Mouse (Mus musculus) adrenal gland, postnatal 4 days (tissue): ENCODE measurements around the gene Hnrnph2. TPM values are rescaled to one million over a fixed set of nuclear protein-coding genes. Genes with fewer than 3 reads are reported as not detected.

Experiments used
- DNase-seq, 2 experiments: peaks; one replicate each; pipeline ENCODE4 v3.0.0; 2021 to 2022; ENCODE audit warnings: low spot score in 2 of 2, mixed read lengths in 2 of 2
- long read RNA-seq, 2 experiments: library from polyadenylated mRNA; stranded (forward); transcript quantifications; one replicate each; pipeline ENCODE4 v2.0.0; 2021
- total RNA-seq, 2 experiments: library from RNA; stranded (reverse); gene quantifications; 2 replicates each; pipeline ENCODE4 v1.2.3; 2021

Gene Hnrnph2
- 100 to 1,000 TPM in 1 of 2 experiments, 10 to 100 TPM in 1; 95.1 to 102 TPM for total RNA-seq
- long read RNA-seq, experiment 1, transcript Hnrnph2-203 (3 exons, 2,426 nt) = major isoform, 42 of 70 reads
- long read RNA-seq, experiment 1, transcript Hnrnph2-202 (4 exons, 2,364 nt) = minor isoform, 21 of 70 reads
- long read RNA-seq, experiment 1, partial matches to known transcripts = 4 of 70 reads
- long read RNA-seq, experiment 1, other reads (novel, unspliced or antisense) = 2 of 70 reads
- long read RNA-seq, experiment 2, transcript Hnrnph2-202 (4 exons, 2,364 nt) = minor isoform, 49 of 145 reads
- long read RNA-seq, experiment 2, transcript Hnrnph2-203 (3 exons, 2,426 nt) = major isoform, 88 of 145 reads
- long read RNA-seq, experiment 2, partial matches to known transcripts = 0 of 145 reads
- long read RNA-seq, experiment 2, other reads (novel, unspliced or antisense) = 8 of 145 reads

DNA sequence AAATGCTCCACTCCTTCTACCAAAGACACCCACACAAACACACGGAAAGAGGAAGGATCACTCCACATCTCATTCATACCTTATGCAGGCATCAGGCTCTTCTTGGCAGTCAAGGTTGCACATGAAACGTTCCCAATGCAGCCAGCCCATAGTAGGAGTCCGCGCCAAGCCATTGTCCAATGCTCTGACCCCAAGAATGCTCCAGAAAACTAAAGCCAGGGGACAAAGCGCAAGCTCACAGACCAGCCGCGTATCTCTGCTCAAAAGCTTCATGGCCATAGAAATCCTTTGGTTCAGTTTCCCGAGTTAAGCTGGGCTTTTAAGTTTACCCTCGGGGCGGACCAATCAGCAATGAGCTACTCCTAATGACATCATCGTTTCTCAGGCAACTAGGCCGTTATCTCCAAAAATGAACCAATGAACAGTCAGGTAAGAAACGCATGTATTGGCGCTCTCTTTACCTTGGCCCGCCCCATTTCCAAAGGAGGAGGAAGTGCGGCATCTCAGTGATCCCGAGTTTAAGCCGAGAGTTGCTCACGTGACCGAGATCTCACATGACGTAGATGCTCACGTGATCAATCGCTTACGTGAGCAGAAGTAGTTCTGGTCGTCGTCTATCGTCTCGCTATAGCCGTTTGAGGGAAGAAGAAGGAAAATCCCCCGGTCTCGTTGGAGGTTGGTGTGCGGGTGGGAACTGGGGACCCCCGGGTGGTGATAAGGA, at the start of gene Hnrnph2, which contains the start of gene Gla:
Gene Hnrnph2 (plus strand): TSS at position 521 of the 721 bp plus-strand sequence.
Gene Gla (minus strand): TSS at position 467 of the 721 bp plus-strand sequence.
- peak; percentile 39 to 65 for DNase-seq

DNA sequence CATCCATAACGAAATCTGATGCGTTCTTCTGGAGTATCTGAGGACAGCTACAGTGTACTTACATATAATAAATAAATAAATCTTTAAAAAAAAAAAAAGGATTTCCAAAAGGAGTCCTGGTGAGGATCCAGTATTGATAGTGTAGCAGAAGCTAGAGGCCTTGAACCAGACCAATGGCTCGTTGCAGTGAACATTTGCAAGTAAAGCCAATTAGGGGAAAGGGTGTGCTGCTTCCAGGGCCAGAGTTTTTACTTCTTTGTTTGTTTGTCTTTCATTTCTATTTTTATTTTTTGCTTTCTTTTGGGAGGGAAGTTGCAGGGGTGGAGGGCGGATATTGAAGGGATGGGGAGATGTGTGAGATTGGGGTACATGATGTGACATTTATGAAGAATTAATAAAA, 47.7 kb upstream of the Hnrnph2 start:
- DNase-seq = no peak

DNA sequence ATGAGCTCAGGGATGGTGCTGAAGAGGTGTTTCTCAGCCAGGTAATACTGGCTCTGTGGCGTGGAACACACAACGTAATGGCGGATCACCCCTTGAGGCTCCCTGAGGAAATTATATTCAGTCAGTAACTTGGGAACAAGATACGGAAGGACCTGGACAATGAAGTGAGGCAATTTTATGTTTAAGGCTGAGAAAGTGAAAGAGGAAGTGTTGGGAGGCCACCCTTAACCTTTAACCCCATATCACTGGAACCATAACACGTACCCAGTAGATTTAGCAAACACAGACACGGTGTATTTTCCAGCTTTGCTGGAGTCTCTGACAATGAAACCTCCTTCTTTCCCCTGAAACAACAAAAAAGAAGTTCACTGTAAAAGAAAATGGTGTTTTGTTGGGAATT, 46.6 kb upstream of the Hnrnph2 start:
- DNase-seq = no peak

DNA sequence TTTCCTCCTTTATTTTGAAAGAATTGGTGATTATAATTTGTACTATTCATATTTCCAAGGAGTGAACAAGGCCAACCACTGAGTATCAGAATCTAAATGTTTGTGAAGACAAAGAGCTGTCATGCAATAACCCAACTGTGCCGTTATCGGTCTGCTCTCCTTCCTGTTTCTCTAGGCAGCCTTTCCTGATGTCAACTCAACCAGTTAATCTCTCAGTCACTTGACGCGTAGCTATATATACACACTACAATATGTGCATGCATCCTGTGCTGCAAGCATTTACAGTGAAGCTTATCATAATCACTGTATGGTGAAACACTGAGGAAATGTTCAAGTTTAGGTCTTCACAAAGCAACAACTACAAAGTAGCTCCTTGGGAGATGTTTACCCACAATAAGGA, 36.7 kb upstream of the Hnrnph2 start:
- no peak for DNase-seq

DNA sequence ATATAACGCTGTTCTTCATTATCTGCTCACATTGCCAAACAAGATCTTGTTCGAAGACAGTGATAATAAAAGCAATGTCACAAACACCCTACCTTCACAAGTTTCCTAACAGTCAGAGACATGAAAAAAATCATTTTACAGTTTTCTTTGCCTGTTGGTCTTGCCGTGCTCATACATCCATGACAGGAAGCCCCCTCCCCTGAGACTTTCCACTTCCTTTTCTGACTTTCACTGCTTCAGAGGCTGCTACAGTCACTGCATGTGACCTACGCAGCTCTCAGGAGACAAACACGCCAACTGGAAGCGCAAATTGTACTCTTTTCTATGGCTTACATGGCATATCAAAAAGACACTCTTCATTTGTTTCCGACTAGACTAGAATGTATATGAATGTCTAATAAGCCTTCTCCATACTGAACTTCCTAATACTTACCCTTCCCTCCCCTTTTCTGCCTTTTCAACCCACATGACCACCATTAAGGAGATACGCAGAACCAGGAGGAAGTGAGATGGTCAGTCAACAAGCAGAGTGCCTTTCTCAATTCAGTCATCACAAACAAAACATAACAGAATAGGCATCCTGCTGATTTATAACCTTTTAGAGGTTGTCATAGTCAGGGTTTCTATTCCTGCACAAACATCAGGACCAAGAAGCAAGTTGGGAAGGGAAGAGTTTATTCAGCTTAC, 34.3 kb upstream of the Hnrnph2 start:
- DNase-seq = no peak

DNA sequence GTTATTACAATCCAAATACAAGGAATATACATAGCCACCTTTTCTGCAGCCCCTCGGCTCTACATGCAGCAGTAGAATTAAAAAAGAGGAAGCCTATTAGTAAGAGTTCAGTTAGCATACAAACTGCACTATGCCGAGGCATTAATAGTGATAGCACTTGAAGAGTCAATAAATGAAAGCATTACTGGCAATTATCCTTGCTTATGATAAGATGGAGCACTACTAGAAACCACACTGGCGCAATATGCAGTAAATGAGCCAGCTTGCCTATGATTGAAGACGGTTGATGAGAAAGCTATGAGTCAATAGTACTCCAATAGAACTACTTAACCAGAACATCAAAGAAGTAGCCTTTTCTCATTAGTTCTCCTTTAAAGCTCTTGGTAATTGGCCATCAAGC, 23.1 kb upstream of the Hnrnph2 start:
- DNase-seq = no peak

DNA sequence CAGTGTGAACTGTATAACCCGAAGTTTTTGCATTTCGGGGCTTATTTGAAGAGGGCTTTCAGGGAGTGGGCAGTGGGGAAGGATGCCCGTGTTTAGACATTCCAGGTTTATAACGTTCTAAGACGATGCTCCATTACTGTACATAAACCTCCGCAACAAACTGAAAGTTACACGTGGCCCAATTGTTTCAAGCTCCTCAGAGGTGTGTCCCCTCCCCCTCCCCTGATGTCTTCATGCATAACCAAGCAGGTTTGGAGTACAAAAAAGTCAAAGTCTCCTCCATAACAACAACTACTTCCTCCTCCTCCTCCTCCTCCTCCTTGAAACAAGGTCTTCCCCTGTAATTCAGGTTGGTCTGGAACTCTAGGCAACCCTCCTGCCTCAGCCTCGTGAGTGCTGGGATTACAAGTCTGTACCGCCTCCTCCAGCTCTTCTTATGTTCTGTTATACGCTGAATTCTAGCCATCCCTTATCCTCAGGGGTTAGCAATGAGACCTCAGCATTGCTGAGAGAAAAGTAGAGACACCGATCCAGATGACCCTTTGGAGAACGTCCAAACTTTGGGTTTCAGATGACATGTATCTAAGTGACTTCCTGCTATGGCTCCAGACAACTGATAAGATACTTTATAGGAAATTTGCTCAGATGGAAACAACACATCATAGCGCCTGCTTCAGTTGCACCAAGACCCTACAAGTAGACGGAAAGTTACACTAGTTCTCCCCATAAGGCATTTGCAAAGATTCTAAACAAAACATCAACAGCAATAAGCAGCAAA, 20.3 kb upstream of the Hnrnph2 start:
- DNase-seq = no peak

DNA sequence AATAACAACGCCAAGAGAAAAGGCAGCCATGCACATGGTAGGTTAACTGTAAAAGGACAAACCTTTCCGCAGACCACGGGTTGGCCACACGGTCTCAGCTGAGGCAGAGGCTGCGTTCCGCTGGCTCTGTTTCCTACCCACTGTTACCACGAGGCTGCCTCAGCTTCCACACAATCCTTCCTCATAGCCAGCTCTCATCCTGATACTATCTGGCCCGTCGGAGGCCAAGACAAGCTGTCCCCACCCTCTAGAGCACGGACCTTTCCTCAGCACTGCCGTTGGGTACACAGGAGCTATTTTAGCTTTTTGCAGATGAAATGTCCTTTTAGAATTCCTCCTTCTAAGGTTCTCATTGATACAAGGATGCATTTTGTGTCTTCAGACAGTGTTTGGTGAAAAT, 18.7 kb upstream of the Hnrnph2 start:
- DNase-seq = no peak

DNA sequence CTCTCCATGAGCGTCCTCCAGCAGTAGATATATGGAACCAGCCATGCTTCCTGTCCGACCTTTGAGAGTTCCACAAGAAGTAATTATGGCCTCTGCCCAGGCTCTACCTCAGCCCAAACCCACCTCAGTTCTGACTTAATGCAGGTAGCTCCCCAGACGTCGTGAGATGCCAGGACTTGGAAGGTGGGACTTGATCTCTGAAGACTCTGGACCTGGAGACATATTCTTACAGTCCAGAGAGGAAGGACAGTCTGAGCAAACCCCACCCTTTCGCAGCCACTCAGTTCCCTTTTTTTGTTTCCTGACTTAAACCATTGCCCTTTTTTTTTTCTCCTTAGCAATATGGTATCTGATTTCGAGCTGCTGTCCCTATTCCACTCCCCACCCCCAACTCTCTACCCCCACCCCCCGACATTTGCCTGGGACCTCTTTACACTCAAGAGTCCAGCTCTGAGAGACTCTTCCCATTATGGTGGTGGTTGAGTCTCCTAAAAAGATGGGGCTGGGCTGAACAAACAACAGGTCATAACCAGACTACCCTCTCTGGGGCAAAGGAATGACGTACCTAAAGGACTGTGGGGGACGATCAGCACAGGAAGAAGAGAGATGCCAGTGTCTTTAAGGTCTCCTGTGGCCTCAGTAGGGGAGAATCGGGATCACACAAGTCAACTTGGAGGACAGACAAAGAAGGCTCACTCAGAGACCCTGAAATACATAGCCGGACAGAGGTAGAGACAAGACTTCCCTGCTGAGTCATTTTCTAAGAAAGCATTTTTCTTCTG, 17.9 kb upstream of the Hnrnph2 start, which contains the start of gene Btk:
Gene Btk (minus strand): TSS at position 683 of the 782 bp plus-strand sequence.
- no peak for DNase-seq

DNA sequence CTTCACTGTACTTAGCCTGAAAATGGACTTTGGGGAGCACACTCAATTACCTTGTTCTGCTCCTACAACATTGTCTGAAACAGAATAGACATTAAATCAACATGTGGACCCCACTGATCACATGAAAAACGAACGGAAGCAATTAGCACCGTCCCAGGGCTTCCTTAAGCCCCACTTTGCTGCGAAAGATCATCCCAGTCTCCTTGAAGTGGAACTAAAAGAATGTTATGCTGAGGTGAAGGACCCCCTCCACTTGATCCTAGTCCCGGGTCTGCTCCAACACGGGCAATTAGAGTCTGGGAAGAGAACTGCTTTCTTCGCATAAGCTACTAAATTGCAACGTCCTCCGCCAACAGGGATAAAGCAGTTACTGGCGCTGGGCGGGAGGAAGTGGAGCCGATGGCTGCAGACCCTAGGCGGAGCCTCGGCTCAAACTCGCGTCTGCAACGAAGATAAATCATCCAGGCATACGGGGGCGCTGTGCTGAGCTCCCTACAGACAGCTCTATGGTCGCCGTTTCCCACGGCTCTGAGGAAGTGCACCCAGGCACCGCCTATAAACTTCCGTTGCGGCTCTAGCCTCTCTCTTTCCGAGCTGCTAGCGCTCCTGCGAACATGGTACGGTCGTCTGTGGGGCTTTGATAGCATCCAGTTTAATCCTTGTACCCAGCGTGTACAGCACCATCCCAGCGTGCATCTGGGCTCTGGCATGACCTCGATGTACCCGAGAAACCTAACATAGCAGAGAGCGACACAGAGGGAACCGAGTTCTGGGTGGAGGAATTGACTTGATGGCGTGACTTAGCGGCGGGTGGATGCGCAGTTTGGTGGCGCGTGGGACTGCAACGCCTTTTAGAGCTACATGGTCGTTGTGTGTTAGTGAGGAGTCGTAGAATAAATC, 15.6 kb upstream of the Hnrnph2 start, which contains the start of gene Rpl36a:
Gene Rpl36a (plus strand): TSS at position 552 of the 900 bp plus-strand sequence.
- peak; percentile 72 for DNase-seq

DNA sequence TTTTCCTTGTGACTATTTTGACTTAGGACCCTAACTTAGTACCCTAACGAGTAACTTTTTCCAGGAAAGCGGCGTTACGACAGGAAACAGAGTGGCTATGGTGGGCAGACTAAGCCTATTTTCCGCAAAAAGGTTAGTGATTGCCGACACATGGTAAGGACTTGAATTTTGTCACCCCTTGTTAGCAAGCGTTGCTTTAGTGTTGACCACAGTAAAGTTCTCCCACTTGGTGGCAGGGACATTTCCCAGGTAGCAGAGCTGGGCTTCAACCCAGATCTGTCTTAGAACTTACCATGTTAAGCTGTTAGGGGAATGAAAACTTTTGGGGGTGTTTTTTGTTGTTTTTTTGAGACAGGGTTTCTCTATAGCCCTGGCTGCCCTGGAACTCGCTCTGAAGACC, 14.5 kb upstream of the Hnrnph2 start:
- no peak for DNase-seq

DNA sequence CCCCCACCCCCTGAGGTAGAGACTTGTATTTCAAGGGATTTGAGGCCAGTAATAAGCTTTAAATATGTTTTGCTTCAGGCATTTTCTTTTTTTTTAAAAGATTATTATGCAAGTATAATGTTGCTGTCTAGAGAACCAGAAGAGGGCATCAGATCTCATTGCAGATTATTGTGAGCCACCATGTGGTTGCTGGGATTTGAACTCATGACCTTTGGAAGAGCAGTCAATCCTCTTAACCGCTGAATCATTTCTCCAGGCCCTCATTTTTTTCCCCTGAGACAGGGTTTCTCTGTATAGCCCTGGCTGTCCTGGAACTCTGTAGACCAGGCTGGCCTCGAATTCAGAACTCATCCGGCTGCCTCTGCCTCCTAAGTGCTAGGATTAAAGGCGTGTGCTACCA, 12.7 kb upstream of the Hnrnph2 start:
- no peak for DNase-seq

DNA sequence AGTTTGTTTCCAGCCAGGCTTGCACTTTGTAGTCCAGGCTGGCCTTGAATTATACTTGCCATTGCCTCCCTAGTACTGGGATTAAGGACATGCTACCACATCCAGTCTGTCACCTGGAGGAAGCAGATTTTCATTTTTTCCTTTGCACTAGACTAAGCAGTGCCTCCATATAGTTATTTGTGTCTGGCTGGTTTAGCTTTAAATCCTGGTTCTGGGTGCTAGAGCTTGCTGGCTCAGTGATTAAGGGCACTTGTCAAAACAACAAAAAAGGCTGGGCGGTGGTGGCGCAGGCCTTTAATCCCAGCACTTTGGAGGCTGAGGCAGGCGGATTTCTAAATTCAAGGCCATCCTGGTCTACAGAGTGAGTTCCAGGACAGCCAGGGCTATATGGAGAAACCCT, 12.0 kb upstream of the Hnrnph2 start:
- no peak for DNase-seq

DNA sequence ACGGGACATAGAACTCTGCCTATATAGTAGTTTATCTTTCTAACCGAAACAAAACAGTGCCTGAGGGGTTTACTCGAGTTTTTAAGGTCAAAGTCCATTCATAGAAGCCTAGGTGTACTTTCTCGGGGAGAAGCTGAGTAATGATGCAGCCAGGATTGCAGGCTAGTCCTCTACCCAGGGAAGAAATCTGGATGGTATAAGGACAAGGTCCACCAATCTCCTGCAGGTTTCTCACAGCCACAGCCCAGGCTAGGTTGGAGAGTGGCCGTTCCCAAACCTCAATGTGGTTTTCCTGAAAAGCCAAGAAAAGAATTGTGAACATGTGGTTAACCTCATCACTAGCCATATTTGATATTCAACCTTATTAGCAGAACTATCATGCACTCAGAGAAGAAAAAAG, 11.1 kb upstream of the Hnrnph2 start:
- DNase-seq = no peak

DNA sequence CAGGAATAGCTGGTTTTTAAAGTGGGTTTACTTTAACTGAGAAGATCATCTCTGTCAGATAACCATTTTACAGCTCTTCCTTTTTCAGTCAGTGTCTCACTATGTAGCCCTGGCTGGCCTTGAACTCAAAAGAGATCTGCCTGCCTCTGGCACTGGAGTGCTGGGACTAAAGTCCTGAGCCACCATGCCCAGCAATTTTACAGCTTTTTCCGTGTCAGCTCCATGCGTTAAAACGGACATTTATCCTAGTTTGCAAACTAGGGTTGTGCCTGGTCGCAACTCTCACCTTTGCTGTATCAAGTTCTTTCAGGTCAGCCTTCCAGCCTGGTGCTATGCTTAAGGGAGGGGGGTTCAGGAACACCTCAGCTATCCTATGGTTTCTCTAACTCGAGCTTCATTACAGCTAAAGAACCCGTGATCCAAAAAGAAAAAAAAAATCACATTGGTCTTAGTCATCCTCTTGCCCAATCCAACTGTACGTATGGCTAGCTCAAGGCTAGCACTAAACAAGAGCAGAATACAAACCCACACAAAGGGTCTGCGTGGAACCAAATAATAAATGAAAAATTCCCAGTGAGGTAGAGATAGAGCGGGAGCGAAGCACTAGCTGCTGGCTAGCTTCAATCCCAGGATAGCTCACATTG, 935 bp upstream of the Hnrnph2 start:
- DNase-seq = no peak

DNA sequence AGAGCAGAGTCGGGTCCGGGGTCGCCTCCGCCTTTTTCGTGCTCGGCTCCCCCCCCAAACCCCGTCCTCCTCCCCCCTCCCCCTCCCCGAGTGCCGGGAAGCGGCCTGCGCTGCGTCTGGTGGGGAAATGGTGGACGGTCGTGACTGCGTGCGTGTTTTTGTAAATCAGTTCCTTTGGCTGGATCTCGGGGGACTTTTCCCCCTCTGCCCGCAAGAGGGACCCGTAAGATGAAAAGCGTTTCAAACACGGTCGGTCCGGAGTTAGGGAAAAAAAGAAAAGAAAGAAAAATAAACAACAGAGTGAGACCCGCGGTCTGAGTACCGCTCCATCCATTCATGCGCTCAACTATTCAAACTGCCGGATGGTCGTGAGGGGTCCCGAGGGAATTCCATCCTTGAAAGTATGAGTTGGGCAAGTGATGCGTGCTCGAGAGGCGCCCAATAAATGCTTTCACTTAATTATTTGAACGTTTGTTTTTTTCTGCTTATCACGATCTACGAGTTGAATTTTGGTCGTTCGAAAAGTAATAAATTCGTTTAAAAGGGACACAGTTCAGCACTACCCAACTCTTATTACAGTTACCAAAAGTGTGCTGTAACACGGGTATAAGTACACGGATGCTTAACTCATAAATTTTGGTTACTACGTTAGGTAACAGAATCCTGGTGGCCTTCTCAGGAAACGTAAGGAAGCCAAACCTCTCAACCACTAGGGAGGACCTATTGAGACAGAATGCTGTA, 571 bp downstream of the Hnrnph2 start:
- no peak for DNase-seq

DNA sequence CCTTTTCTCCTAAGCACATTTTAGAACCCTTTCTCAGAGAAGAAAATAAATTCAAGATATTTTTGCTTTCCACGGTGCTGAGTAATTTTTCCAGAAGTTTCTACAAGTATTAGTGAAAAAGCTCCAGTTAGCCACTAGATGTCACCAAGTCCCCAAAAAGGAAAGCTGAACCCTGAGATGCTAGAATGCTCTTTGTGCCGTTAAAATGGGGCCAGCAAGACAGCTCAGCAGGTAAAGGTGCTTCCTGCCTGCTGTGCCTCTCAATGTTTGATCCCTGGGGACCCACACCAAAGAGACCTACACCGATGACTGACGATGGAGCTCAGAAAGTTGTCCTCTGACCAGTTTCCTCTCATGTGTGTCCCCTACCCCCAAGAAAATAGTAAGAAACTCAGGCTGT, 8.5 kb downstream of the Hnrnph2 start:
- no peak for DNase-seq

DNA sequence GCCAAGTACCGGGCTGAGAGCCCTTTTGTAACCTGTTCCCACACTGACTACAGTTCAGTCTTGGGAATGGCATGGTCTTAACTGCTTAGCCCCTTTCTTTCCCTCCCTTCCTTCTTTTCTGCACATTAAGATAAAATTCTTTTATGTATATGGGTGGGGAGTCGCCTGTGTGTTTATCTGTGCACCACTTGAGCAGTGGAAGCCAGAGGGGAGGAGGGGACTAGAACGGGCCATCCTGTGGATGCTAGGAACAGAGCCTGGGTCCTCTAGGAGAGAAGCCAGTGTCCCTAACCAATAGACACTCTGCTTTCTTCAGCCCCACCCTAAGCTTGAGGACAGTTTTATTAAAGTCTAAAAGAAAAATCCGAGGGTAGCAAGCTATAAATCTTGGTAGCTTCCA, 10.0 kb downstream of the Hnrnph2 start:
- no peak for DNase-seq
